Mouse (Mus musculus): ENCODE measurements around the gene Rsph14.
A peak's percentile ranks its signal among the peaks of the same experiment; 100 is the strongest.

Gene Rsph14

DNA sequence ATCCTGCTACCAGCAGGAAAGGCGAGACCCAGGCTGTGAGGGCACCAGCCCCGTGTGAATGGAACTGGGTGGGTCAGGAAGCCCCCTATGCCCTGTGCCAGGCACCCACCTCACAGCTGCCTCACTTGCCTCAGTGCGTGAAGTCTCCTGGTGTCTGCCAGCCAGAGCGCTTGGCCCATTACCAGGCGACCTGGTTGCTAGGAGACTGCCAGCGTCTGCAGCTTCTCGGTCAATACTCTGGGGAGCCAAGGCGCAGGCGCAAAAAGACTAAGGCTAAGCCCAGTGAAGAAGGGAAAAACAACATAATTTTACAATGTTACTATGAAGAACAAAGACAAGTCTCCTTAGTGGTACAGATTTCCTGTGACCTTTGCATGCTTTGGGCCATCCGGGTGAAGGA is at the start of gene Rsph14:
Rsph14 (minus strand) TSS at position 192 of the 400 bp plus-strand sequence.
- DNase-seq, result no peak

GRCm38 (mm10) chr10:75078174-75079128 is 46.1 kb upstream of the Rsph14 start:
- DNase-seq, result no peak

- no peak for DNase-seq
Observed at GRCm38 (mm10) chr10:75075665-75076064, 43.3 kb upstream of the Rsph14 start.

GRCm38 (mm10) chr10:75070281-75070976 is 38.0 kb upstream of the Rsph14 start:
- DNase-seq, result no peak

DNA sequence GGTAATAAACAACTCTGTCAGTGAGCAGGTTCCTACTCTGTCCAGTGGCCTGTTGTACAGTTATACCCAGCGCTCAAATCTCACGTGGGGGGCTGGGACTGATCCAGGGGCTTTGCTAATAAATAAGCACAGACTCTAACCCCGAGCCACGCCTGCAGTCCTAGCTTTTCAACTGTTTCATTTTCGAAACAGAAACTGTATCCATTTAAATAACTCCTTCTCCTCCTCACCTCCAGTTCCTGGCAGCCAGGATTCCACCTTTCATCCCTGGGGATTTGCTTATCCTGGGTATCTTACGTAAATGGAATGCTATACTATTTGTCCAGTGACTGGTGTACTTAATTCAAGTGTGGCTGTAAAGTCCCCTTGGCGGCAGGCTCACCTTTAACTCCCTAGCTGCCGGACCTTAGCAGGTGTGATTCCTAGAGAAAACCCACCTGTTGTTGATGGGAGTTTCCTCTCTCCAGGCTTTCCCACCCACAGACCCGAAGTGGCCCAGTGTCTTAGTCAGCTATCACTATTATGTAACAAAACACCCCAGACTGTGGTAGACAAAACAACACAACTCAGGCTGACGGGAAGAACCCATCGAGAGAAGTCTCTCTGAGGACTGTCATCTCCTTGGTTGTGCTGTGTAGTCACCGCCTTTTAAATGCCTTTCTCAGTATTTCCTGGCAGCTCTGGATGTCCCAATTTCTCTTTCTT is 36.4 kb upstream of the Rsph14 start:
- DNase-seq, result no peak

DNA sequence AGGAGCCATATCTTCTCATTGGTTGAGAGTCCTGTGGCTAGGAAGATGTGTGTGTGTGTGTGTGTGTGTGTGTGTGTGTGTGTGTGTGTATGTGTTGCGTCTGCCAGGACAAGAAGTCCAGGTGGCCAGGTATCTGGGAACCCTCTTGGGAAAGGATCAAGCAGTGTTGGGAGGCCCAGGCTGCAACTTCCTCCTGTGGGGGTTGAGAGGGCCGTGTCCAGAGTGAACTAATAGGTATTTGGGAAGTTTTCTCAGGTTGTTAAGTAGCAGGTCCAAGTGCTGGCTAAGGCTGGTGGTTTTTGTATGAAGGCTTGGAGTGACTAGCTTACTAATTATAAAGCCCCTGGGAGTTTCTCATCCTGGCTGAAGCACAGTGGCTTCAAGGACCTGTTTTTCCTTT is 35.7 kb upstream of the Rsph14 start:
- DNase-seq, result no peak

- DNase-seq, result no peak
Observed at GRCm38 (mm10) chr10:75067446-75067845, 35.1 kb upstream of the Rsph14 start.

- DNase-seq, result no peak
Observed at GRCm38 (mm10) chr10:75065691-75066090, 33.3 kb upstream of the Rsph14 start.

DNA sequence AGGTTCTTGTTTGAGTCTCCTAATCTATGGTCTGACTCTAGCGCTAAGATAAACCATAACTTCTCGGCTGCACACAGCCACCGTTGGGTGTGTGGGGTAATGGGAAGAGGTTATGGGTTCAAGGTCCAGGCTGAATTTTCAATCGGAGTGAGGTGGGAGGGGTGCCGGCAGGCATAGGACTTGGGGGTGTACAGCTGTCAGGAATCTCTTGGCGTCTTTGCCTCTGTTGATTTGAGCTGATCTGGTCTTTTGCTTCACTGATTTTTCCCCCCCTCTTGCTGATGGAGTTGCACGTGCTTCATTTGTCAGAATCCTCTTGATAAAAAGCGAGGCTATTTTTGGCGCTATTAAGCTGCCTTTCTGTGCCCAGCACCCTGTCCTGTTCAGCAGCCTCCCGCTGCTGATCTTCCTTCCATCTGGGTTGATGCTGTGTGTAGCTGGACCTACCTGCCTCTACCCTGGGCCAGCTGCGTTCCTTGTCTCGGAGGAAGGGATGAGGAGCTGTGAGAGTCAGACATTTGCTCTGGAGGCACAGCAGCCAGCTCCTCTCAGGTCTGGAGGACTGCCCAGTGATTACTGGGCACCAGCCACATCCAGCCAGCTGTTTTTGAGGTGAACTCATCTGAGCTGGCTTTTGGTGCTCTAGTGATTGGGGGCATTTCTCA is 31.0 kb upstream of the Rsph14 start:
- DNase-seq, result no peak

- DNase-seq, result no peak
Observed at GRCm38 (mm10) chr10:75062621-75063020, 30.2 kb upstream of the Rsph14 start.

GRCm38 (mm10) chr10:75062189-75062561 is 29.8 kb upstream of the Rsph14 start:
- no peak for DNase-seq

GRCm38 (mm10) chr10:75061341-75062188 is 29.2 kb upstream of the Rsph14 start:
- no peak for DNase-seq

- DNase-seq, result no peak
Observed at GRCm38 (mm10) chr10:75060843-75061235, 28.5 kb upstream of the Rsph14 start.

- DNase-seq, result peak; percentile 74
Observed at GRCm38 (mm10) chr10:75060217-75060842, 27.9 kb upstream of the Rsph14 start, which contains the start of gene Bcr. Gene Bcr, plus strand, starts transcription at chr10:75060592.

GRCm38 (mm10) chr10:75059396-75059795 is 27.0 kb upstream of the Rsph14 start:
- DNase-seq, result peak; percentile 56

DNA sequence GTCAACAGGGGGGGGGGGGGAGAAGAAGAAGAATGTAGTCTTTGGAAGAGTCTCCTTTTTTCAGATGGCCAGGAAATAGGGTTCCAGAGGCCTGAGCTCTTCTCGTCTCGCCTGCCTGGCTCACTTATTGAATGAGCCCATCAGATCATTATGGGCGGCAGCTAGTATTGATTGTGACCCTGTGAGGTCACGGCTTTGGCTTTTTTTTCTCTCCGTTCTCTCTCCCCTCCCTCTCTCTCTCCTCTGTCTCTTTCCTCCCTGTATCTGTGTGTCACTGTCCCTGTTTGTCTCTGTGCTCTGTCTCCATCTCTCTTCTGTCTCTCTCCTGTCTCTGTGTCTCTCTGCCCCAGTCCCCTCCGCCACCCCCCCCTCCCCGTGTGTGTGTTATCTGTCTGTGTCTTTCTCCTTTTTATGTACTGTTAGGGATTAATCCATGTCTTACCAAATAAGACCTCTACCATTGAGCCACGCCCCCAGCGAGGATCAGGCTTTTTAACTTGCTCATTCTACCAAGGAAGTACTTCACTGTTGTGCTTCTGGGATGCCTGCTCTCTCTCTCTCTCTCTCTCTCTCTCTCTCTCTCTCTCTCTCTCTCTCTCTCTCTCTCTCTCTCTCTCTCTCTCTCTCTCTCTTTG is 26.5 kb upstream of the Rsph14 start:
- DNase-seq, result no peak

- DNase-seq, result no peak
Observed at GRCm38 (mm10) chr10:75058336-75058735, 25.9 kb upstream of the Rsph14 start.

DNA sequence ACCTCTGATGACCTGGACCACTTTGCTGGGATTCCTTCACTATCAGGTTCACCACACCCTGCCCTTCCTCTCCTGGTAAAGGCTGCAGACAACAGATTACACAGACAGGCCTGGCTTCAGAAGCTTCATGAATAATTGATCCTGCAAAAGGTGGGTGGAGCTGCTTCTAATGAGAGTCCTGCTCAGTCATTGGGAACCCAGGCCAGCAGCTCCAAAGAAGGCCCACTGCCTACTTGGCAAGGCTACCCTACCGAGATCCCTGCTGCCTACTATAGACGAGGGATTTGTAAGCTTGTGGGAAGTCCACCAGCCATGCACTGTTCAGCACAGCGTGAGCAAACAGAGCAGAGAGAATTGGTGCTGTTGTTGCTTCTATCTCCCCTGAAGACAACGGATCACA is 23.9 kb upstream of the Rsph14 start:
- DNase-seq, result no peak

DNA sequence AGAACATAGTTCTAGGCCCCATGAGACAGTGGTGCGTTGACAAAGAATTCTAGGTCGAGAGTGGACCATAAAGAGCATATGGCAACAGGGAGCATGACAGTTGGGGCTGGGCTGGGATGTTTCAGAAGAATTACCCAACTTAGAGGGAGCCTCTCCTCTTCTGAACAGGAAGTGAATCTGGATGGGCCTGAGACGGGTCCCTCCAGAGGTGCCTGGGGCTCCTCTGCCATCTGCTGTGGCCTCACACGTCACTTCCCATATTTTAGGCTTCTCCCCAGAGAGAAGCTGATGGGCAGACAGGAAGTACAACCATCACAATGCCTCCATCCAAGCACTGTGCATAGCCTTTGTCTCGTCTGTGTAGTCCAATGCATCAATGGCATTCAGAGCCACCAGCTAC is 23.3 kb upstream of the Rsph14 start:
- DNase-seq, result no peak

GRCm38 (mm10) chr10:75054125-75054524 is 21.7 kb upstream of the Rsph14 start:
- no peak for DNase-seq

GRCm38 (mm10) chr10:75053655-75054054 is 21.3 kb upstream of the Rsph14 start:
- DNase-seq, result no peak
